Mouse (Mus musculus) small intestine, adult 2 months (tissue): Measurements from ENCODE around the gene Dnal1. TPM values are rescaled to one million over a fixed set of nuclear protein-coding genes. Genes with fewer than 3 reads are reported as not detected.

Source experiments
- H3K27ac ChIP-seq: fragments of 200-500 bp; 2 replicates; pipeline ENCODE4 v1.5.1; 2012; ENCODE audit warnings: low read depth, low read length, control low read depth, inconsistent platforms; ENCODE audit not compliant: insufficient read depth
- H3K27me3 ChIP-seq: fragments of 200-500 bp; 2 replicates; pipeline ENCODE4 v1.6.1; 2012; ENCODE audit warnings: mild to moderate bottlenecking, moderate library complexity, low read length, inconsistent platforms; ENCODE audit not compliant: control insufficient read depth, insufficient read depth
- H3K36me3 ChIP-seq: fragments of 200-500 bp; 2 replicates; pipeline ENCODE4 v1.6.1; 2012; ENCODE audit warnings: mild to moderate bottlenecking, low read length, control low read depth, inconsistent platforms; ENCODE audit not compliant: control insufficient read depth, insufficient read depth
- H3K4me1 ChIP-seq: fragments of 200-500 bp; 2 replicates; pipeline ENCODE4 v1.6.1; 2012; ENCODE audit warnings: low read length, inconsistent platforms, mixed read lengths; ENCODE audit not compliant: control insufficient read depth, insufficient read depth, insufficient read length
- H3K4me3 ChIP-seq: fragments of 200-500 bp; 2 replicates; pipeline ENCODE4 v1.5.1; 2012; ENCODE audit warnings: low read depth, mild to moderate bottlenecking, control low read depth, inconsistent platforms, low read length, moderate library complexity
- CTCF ChIP-seq: fragments of 200-500 bp; IDR thresholded peaks from 2 replicates; pipeline ENCODE4 v1.5.1; 2012; ENCODE audit warnings: low read depth, mild to moderate bottlenecking, control low read depth, inconsistent platforms, low read length, moderate library complexity, mixed read lengths; ENCODE audit not compliant: insufficient replicate concordance, insufficient read length; ENCODE audit errors: extremely low read depth
- POLR2A ChIP-seq: fragments of 200-500 bp; IDR thresholded peaks from 2 replicates; pipeline ENCODE4 v1.6.1; 2012; ENCODE audit warnings: low read depth, mild to moderate bottlenecking, control low read depth, inconsistent platforms, low read length, moderate library complexity
- WGBS: fragments of 180-500 bp; shearing (Covaris S2); methylation state at CpG from one replicate; pipeline ENCODE4 v1.1.7; 2018; 5-methylcytosine and 5-hydroxymethylcytosine counted together
- polyA plus RNA-seq: library from polyadenylated mRNA; depleted of rRNA; stranded (reverse); fragments of >200 nt; gene quantifications from 2 replicates; pipeline ENCODE4 v1.2.3, GENCODE M21; 2012

The Dnal1 gene
- polyA plus RNA-seq, 1 experiment = 0.68 TPM

DNA sequence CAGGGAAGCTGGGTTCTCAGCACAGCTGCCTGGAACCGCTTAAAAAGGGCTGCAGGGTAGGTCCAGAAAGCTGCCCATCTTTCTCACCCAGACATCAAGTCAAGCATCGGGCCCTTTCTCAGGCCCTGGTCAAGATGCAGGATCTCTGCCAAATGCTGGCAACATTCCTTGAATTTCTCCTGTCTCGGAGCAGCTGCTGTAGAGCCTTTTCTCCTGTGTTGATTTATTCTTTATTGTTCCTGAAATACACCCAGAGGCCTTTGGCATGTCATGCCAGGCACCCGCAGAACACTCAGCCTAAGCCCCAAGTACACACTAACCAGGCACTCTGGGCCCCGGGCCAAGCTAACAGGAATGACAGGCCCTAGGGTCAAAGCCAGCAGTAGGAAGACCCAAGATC lies 72.8 kb downstream of the Dnal1 start:
- 25% methylated on average over 5 of the region's 5 CpGs for WGBS
- Histone ChIP-seq H3K4me3 (no peak overlapping the region), H3K27me3 (no peaks in the 10 kb centered on the region), H3K4me1 (peaks cover 66% of the 10 kb centered on the region), H3K36me3 (peaks cover 6% of the 10 kb centered on the region; the same call in 1 of the 2 replicates), H3K27ac (peak overlapping the region; percentile 4; the same call in 1 of the 2 replicates)
- TF ChIP-seq CTCF (no peak), POLR2A (no peak)

DNA sequence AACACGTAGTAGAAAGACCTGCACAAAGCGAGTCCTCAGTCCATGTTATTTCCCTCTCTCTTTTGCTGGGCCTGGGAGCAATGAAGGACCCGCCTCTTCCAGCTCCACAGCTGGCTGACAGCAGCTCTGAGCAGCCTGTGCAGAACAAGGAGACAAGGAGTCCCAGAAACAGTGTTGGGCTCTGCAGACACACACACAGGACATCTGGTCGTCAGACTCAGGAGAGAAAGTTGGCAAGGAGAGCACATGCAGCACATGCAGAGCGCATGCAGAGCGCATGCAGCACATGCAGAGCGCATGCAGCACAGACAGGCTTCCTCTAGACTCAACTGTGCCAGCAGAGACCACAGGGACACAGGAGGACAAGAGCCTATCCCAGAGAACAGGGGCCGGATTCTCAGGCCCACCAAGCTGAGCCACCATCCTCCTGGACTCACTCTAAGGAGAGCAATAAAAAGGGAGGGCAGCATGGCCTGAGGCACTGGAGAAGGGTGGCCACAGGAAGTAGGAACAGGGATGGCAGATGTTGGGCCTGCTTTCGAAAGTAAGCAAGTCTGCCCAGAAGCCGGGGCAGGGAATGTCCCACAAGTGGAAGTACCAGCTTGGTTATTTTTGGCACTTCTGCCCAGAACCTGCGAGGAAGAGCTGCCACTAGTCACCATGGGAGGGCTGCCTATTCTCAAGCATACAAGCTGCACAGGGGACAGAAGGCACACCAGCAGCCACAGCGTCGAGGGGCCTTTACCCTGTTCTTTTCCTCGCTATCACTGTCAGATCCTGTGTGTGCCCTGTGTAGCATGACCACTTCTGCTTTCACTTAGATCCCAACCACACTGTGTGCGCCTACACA lies 73.8 kb downstream of the Dnal1 start:
- 50% methylated on average over 15 of the region's 15 CpGs for WGBS
- H3K27me3 ChIP-seq = no peaks in the 10 kb centered on the region
- H3K36me3 ChIP-seq = peaks cover 6% of the 10 kb centered on the region; the same call in 1 of the 2 replicates
- TF ChIP-seq CTCF = no peak
- TF ChIP-seq POLR2A = no peak
- peak overlapping the region; percentile 63 for H3K27ac ChIP-seq
- peak overlapping the region; percentile 10 for H3K4me3 ChIP-seq
- H3K4me1 ChIP-seq = peaks cover 67% of the 10 kb centered on the region

DNA sequence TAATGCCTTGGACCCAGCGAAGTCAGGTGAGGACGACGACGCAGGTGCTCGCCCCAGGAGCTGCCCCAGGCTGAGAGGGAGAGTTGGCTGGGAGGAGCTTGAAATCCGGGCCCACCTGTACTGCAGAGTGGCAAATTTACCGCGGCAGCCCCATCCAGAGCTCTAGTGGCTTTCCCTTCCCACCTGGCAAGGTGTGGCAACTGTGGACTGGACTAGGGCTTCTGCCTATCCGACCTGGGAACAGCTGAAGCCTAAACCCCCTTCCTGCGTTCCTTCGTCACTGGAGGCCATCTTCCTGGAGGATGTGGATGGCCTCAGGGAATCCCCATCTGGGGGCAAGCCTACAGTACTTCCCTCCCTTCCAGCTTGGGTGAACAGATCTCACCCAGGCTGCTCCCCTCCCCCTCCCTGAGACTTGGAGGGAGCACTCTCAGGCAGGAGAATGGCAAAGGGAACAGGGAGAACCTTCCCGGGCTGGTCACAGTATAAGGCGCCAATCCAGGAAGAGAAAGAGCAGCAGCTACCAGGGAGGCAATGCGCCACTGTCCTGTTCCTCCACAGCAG lies 74.8 kb downstream of the Dnal1 start:
- Histone ChIP-seq H3K4me1 (peaks cover 67% of the 10 kb centered on the region), H3K4me3 (peak overlapping the region; percentile 34), H3K27ac (peak overlapping the region; percentile 63), H3K36me3 (peaks cover 6% of the 10 kb centered on the region; the same call in 1 of the 2 replicates), H3K27me3 (no peaks in the 10 kb centered on the region)
- WGBS = 33% methylated on average over 14 of the region's 14 CpGs
- no peak for TF ChIP-seq CTCF
- 0 out of 2 replicates have a peak, but pooled peaks have one; percentile 7 for TF ChIP-seq POLR2A

DNA sequence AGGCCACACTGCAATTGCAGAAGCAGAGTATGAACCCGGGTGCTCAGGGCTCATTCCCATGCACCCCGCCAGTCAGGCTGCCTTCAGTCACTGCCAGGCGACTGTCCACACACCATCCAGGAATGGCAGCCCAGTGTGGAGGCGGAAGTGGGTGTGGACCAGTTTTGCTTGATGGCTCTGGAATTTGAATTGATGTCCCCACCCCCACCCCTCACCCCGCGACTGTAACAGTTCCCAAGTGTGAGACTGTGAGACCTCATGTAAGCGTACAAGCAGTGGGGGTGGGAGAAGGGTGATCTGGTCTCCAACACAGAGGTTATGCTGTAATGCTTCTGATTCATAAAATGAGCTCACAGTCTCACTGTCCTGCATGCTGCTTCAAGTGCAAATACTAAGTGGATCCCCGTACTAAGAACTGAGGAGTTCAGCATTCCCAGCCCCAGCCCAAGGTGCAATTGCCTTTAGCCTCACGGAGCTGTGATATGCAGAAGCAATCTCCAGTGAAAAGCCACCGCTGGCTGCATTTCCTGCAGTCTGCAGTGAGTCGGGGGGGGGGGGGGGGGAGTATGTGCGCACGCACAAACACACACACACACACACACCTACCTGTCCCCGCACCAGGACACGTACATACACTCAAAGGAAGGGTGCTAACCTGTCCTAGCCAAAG lies 76.1 kb downstream of the Dnal1 start:
- H3K27me3 ChIP-seq = no peaks in the 10 kb centered on the region
- H3K36me3 ChIP-seq = peaks cover 6% of the 10 kb centered on the region; the same call in 1 of the 2 replicates
- H3K27ac ChIP-seq = no peak overlapping the region
- H3K4me3 ChIP-seq = no peak overlapping the region
- peaks cover 65% of the 10 kb centered on the region for H3K4me1 ChIP-seq
- TF ChIP-seq CTCF = no peak
- TF ChIP-seq POLR2A = no peak
- 46% methylated on average over 15 of the region's 15 CpGs for WGBS

DNA sequence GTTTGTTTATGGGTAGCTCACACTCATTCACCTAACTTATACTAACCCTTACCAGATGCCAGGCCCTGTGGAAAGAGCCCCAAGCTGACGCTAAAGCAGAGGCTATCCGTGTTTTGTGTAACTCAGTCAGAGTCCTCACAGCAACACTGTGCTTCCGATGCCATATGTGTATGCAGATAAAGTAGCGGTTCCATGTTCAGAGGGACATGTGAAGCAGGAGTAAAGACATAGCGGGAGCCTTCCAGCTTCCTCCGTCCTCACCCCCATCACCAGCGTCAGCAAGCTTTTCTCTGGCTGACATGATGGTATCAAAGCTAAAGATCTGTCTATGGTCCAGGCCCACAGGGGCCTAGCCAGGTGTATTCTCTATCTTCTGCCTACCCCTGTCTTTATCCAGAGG lies 77.0 kb downstream of the Dnal1 start:
- peaks cover 4% of the 10 kb centered on the region; the same call in 1 of the 2 replicates for H3K36me3 ChIP-seq
- no peaks in the 10 kb centered on the region for H3K27me3 ChIP-seq
- WGBS = 89% methylated on average over 7 of the region's 7 CpGs
- no peak overlapping the region for H3K27ac ChIP-seq
- no peak overlapping the region for H3K4me3 ChIP-seq
- H3K4me1 ChIP-seq = peaks cover 57% of the 10 kb centered on the region
- TF ChIP-seq POLR2A (no peak), CTCF (no peak)

DNA sequence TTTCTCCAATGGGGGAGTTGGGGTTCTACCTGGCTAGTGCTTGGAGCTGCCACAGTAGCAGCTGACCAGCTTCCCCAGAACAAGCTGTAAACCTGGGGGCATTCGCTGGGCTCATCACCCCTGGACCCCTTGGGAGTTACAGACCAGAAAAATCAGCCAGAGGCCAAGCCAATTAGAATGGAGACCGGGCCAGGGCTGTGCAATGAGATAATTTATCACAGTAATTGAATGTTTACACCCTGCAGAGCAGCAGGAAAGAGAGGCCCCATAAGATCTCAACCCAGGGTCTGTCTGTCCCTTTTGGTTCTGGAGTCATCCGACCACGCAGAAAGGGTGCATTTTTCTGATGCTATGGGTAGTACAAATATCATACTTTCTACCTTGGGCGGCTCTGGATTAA lies 77.6 kb downstream of the Dnal1 start:
- peaks cover 55% of the 10 kb centered on the region for H3K4me1 ChIP-seq
- H3K27ac ChIP-seq = no peak overlapping the region
- WGBS = 49% methylated on average over 5 of the region's 5 CpGs
- H3K27me3 ChIP-seq = no peaks in the 10 kb centered on the region
- TF ChIP-seq CTCF (no peak), POLR2A (no peak)
- H3K36me3 ChIP-seq = no peaks in the 10 kb centered on the region
- H3K4me3 ChIP-seq = peak overlapping the region; percentile 64

DNA sequence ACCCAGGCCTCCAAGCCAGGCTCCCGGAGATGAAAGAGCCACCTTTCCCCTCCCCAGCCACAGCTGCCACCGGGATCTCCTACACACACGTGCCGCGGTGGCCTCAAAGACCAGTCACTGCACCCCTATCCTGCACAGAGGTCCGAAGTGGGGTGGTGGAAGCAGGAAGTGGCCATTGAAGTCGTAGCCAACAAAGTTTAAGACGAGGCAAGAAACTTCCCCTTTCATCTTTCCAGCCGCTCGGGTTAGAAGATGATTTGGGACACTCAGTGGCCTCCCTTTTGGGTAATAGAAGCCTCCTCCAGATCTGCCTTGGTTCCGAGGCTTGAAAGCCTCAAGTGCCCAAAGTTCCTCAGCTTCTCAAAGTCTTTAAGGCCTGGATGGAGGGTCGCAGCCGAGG lies 78.1 kb downstream of the Dnal1 start:
- Histone ChIP-seq H3K4me3 (peak overlapping the region; percentile 64), H3K27me3 (no peaks in the 10 kb centered on the region), H3K36me3 (no peaks in the 10 kb centered on the region), H3K27ac (peak overlapping the region; percentile 93), H3K4me1 (peaks cover 51% of the 10 kb centered on the region)
- WGBS = 6% methylated on average over 13 of the region's 13 CpGs
- TF ChIP-seq CTCF (no peak), POLR2A (no peak)
